Mouse (Mus musculus) midbrain, postnatal 0 days (tissue): Measurements from ENCODE around the gene Vac14. TPM values are rescaled to one million over a fixed set of nuclear protein-coding genes. Genes with fewer than 3 reads are reported as not detected.
"Not testable (repeated sequence)": the region's sequence is repeated elsewhere in the genome, so short reads cannot be mapped to it uniquely, and the experiment has no call there.

Source experiments
- ATAC-seq: fragments of 200-750 bp; cut with Nextera tagmentation; 2 replicates; pipeline ENCODE4 v1.8.0; 2017; ENCODE audit warnings: moderate number of reproducible peaks, mild to moderate bottlenecking, moderate TSS enrichment, moderate library complexity; ENCODE audit not compliant: low FRiP score
- DNase-seq: peaks from one replicate; pipeline ENCODE4 v3.0.0-alpha.2; 2015; ENCODE audit warnings: low spot score
- H3K27ac ChIP-seq: fragments of 300-500 bp; sonication (generic); 2 replicates; pipeline ENCODE4 v1.5.1; 2014; ENCODE audit warnings: low read depth, mild to moderate bottlenecking, low read length, mixed read lengths
- H3K27me3 ChIP-seq: fragments of 300-500 bp; sonication (generic); 2 replicates; pipeline ENCODE4 v1.6.1; 2014; ENCODE audit warnings: low read length, control low read depth, mixed read lengths; ENCODE audit not compliant: insufficient read depth
- H3K36me3 ChIP-seq: fragments of 300-500 bp; sonication (generic); 2 replicates; pipeline ENCODE4 v1.6.1; 2014; ENCODE audit warnings: low read length, control low read depth, mixed read lengths; ENCODE audit not compliant: insufficient read depth
- H3K4me1 ChIP-seq: fragments of 300-500 bp; sonication (generic); 2 replicates; pipeline ENCODE4 v1.6.1; 2014; ENCODE audit warnings: mild to moderate bottlenecking, control low read depth, antibody characterized with exemption, low read length, mixed read lengths; ENCODE audit not compliant: insufficient read depth
- H3K4me2 ChIP-seq: fragments of 300-500 bp; sonication (generic); 2 replicates; pipeline ENCODE4 v1.6.1; 2014; ENCODE audit warnings: low read depth, mild to moderate bottlenecking, low read length, mixed read lengths; ENCODE audit not compliant: poor library complexity, severe bottlenecking
- H3K4me3 ChIP-seq: fragments of 300-500 bp; sonication (generic); 2 replicates; pipeline ENCODE4 v1.5.1; 2014; ENCODE audit warnings: low read depth, mild to moderate bottlenecking, low read length, moderate library complexity
- H3K9ac ChIP-seq: fragments of 300-500 bp; sonication (generic); replicated peaks from 2 replicates; pipeline ENCODE4 v1.6.1; 2014; ENCODE audit warnings: mild to moderate bottlenecking, low read length, moderate library complexity, mixed read lengths; ENCODE audit not compliant: poor library complexity, severe bottlenecking
- H3K9me3 ChIP-seq: fragments of 300-500 bp; sonication (generic); 2 replicates; pipeline ENCODE4 v1.6.1; 2016; ENCODE audit warnings: low read length, control low read depth
- CTCF ChIP-seq: IDR thresholded peaks from 2 replicates; pipeline ENCODE4 v1.5.1; 2016; ENCODE audit warnings: antibody characterized with exemption, mild to moderate bottlenecking
- WGBS: fragments of 180-500 bp; shearing (Covaris S2); extraction: QIAGEN DNeasy Blood & Tissue Kit; methylation state at CpG from one replicate; pipeline ENCODE4 v1.1.7; 2014; 5-methylcytosine and 5-hydroxymethylcytosine counted together
- polyA plus RNA-seq: library from polyadenylated mRNA; unstranded; fragments of >200 nt; fragmentation: Nextera tagmentation; extraction: Ambion mirVana; gene quantifications from 2 replicates; pipeline ENCODE4 v1.2.1, GENCODE M21; 2015
- total RNA-seq: library from RNA; depleted of rRNA; stranded (reverse); fragments of >200 nt; gene quantifications from 2 replicates; pipeline ENCODE4 v1.2.3, GENCODE M21; 2014

Gene Vac14
- total and polyA plus RNA-seq, 2 experiments from 2014 or later: 27.2 to 44.9 TPM

GRCm38 (mm10) chr8:110662545-110662944 is 44.2 kb downstream of the Vac14 start:
- DNase-seq: peak; percentile 43

GRCm38 (mm10) chr8:110663015-110663742 is 44.8 kb downstream of the Vac14 start:
- H3K4me1 ChIP-seq: peaks cover 10% of the 10 kb centered on the region; the same call in 1 of the 2 replicates
- no peaks in the 10 kb centered on the region for H3K27me3 ChIP-seq
- H3K9me3 ChIP-seq: no peaks in the 10 kb centered on the region
- no peak for TF ChIP-seq CTCF
- H3K4me3 ChIP-seq: no peak overlapping the region
- H3K4me2 ChIP-seq: no peak overlapping the region
- H3K36me3 ChIP-seq: peaks cover 7% of the 10 kb centered on the region
- ATAC-seq: 0 out of 2 replicates have a peak, but pooled peaks have one; percentile 20
- peak; percentile 61 for DNase-seq
- no peak overlapping the region for H3K9ac ChIP-seq
- WGBS: 65% methylated on average over 6 of the region's 6 CpGs
- peak overlapping the region; percentile 84 for H3K27ac ChIP-seq

More at GRCm38 (mm10) chr8:110662545-110662944, 44.2 kb downstream of the Vac14 start:
- Histone ChIP-seq H3K27me3 (no peaks in the 10 kb centered on the region), H3K4me2 (no peak overlapping the region), H3K9me3 (no peaks in the 10 kb centered on the region), H3K9ac (no peak overlapping the region), H3K36me3 (peaks cover 11% of the 10 kb centered on the region), H3K4me1 (peaks cover 10% of the 10 kb centered on the region; the same call in 1 of the 2 replicates), H3K27ac (peak overlapping the region; percentile 84; the same call in 1 of the 2 replicates), H3K4me3 (no peak overlapping the region)
- TF ChIP-seq CTCF: peak; percentile 49
- 84% methylated on average over 5 of the region's 5 CpGs for WGBS
- ATAC-seq: no peak

GRCm38 (mm10) chr8:110664202-110664896 is 46.0 kb downstream of the Vac14 start:
- Histone ChIP-seq H3K9ac (no peak overlapping the region), H3K4me2 (no peak overlapping the region), H3K4me3 (no peak overlapping the region), H3K4me1 (peaks cover 10% of the 10 kb centered on the region; the same call in 1 of the 2 replicates), H3K27me3 (no peaks in the 10 kb centered on the region), H3K9me3 (no peaks in the 10 kb centered on the region), H3K36me3 (peaks cover 4% of the 10 kb centered on the region), H3K27ac (peak overlapping the region; percentile 84)
- ATAC-seq (peak; percentile 90), DNase-seq (peak; percentile 87)
- 36% methylated on average over 7 of the region's 7 CpGs for WGBS
- no peak for TF ChIP-seq CTCF

- H3K4me2 ChIP-seq: no peak overlapping the region
- no peaks in the 10 kb centered on the region for H3K9me3 ChIP-seq
- peak overlapping the region; percentile 84 for H3K27ac ChIP-seq
- no peak for DNase-seq
- H3K4me3 ChIP-seq: no peak overlapping the region
- no peaks in the 10 kb centered on the region for H3K27me3 ChIP-seq
- no peak for TF ChIP-seq CTCF
- ATAC-seq: no peak
- peaks cover 4% of the 10 kb centered on the region for H3K36me3 ChIP-seq
- WGBS: 68% methylated on average over 3 of the region's 3 CpGs
- H3K4me1 ChIP-seq: peaks cover 10% of the 10 kb centered on the region; the same call in 1 of the 2 replicates
- H3K9ac ChIP-seq: no peak overlapping the region
These were observed 46.6 kb downstream of the Vac14 start for GRCm38 (mm10) chr8:110665000-110665399.

- peaks cover 10% of the 10 kb centered on the region; the same call in 1 of the 2 replicates for H3K36me3 ChIP-seq
- DNase-seq, H3K27ac ChIP-seq, H3K9me3 ChIP-seq, H3K4me2 ChIP-seq, H3K9ac ChIP-seq, ATAC-seq, H3K4me3 ChIP-seq, H3K27me3 ChIP-seq: not testable (repeated sequence)
- H3K4me1 ChIP-seq: peaks cover 13% of the 10 kb centered on the region; the same call in 1 of the 2 replicates
- 85% methylated on average over 8 of the region's 8 CpGs for WGBS
These were observed 49.3 kb downstream of the Vac14 start for GRCm38 (mm10) chr8:110667590-110668177.
